Mouse (Mus musculus) left cerebral cortex, postnatal 14 days (tissue): ENCODE data around the gene Cpm. TPM values are rescaled to one million over a fixed set of nuclear protein-coding genes. Genes with fewer than 3 reads are reported as not detected.

Source experiments
- DNase-seq, 2 experiments: peaks; one replicate each; pipeline ENCODE4 v3.0.0; 2021 to 2022; ENCODE audit warnings: low spot score in 2 of 2, mixed read lengths in 1 of 2
- intact Hi-C: fragments of 180-260 bp; cut with DNase I; formaldehyde crosslinking; loops from one replicate; pipeline ENCODE4 v1.15.1; 2025
- total RNA-seq, 2 experiments: library from RNA; stranded (reverse); gene quantifications; 2 replicates each; pipeline ENCODE4 v1.2.3; 2021

The Cpm gene
- total RNA-seq, 2 experiments from 2014 or later: 3.2 to 3.6 TPM

DNA sequence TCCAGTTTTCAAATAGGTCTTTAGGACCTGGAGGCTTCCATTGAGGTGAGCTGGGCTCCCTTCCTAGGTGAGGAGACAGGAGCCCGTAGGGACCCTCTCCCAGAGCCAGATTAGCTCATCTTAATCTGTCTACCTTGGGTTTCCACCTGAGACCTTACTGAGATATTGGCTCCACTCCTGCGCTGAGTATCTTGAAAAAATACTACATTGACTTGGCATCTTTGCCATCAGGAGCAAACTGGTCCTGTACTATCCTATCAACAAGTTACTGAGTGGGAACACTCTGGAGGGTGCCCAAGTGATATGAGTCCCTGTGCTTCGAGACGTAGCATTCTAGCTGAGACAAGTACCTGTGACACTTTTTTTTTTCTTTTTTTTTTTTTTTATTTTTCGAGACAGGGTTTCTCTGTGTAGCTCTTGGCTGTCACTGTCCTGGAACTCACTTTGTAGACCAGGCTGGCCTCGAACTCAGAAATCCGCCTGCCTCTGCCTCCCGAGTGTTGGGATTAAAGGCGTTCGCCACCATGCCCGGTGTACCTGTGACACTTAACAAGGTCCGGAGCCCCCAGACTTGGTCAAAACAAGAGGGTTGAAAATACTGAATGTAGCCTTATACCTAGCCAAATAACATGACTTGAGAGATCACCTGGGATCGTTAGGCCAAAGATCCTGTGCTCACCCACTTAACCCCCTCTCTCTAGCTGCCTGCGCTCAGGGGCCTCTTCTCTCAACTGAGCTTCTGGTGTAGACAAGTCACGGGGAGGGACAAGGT, 13.4 kb downstream of the Cpm start:
- intact Hi-C loops: no loop called here
- DNase-seq: no peak

- no peak for DNase-seq
- intact Hi-C loops: no loop called here
Measured at GRCm38 (mm10) chr10:117643302-117643701, 14.0 kb downstream of the Cpm start.

DNA sequence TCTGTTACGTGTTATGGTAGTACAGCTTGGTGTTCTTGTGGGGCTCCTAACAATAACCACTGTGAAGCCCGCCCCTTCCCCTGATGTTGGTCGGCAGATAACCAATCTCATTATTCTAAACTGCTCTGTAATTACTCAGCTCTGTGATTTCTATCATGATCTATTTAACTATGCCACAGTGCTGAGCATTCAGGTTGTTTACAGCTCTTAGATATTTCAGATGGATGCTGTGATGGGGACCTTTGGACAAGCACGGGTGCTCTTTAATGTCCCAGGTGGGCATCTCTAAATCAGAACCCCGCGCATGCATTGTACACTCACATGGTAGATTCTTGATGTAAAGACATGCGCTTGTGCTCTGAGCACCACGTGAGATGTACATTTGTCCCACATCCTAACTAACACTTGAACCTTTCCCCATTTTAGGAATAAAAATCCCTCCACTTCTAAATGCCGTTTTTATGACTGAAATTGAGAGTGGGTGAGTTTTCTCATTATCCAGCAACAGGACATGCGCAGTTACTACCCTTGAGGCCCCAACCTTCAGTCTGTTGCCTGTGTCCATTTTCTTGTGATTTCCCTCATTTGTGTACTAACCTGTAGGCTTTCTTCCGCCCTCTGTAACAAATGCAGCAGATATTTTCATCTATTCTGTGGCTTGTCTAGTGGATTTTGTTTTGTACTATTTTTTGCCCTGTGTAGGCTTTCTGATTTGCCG, 14.6 kb downstream of the Cpm start:
- intact Hi-C loops: no loop called here
- DNase-seq: no peak

GRCm38 (mm10) chr10:117644429-117644748, 15.1 kb downstream of the Cpm start:
- no peak for DNase-seq
- intact Hi-C loops: no loop called here

- intact Hi-C loops: no loop called here
- DNase-seq: no peak
Measured at GRCm38 (mm10) chr10:117644828-117645227, 15.5 kb downstream of the Cpm start.

GRCm38 (mm10) chr10:117645487-117645964, 16.2 kb downstream of the Cpm start:
- DNase-seq: no peak
- intact Hi-C loops: no loop called here

- intact Hi-C loops: no loop called here
- no peak for DNase-seq
Measured at GRCm38 (mm10) chr10:117646482-117647157, 17.3 kb downstream of the Cpm start.

GRCm38 (mm10) chr10:117647158-117647505, 17.8 kb downstream of the Cpm start:
- DNase-seq: peak; percentile 73 to 83
- intact Hi-C loops: no loop called here

GRCm38 (mm10) chr10:117647964-117648472, 18.7 kb downstream of the Cpm start:
- intact Hi-C loops: no loop called here
- DNase-seq: no peak

- no peak for DNase-seq
- intact Hi-C loops: no loop called here
Measured at GRCm38 (mm10) chr10:117648643-117649042, 19.3 kb downstream of the Cpm start.

DNA sequence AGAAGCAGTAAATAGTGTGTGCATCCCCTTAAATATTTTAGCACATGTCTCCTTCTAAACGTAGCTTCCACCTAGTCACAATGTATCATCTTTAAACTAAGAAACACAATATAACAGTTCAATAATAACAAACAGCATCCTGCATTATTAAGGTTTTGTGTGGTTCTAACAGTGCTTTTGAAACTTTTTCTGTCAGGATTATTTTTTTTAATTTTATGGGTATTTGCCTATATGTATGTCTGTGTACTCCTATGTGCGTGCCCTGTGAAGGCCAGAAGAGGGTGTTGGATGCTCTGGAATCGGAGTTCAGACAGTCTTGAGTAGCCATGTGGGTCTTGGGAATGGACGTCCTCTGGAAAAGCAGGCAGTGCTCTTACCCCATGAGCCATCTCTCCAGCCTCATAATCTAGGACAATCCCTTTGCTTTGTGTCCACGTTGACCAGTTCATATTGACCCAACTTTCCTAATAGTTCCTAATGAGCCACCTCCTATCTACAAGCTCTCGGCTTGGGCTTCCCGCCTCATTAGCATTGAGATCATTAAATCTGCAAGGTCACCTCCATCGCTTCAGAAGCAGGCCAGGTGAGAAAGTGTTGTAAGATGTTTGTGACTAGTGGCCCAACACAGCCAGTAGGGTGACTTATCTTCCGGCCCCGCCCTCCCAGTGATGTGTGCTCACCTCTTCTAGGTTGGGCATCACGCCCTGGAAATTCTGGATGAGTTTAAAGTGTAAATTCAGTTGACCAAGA, 20.2 kb downstream of the Cpm start:
- intact Hi-C loops: no loop called here
- no peak for DNase-seq

- DNase-seq: no peak
- intact Hi-C loops: no loop called here
Measured at GRCm38 (mm10) chr10:117650042-117650655, 20.8 kb downstream of the Cpm start.

DNA sequence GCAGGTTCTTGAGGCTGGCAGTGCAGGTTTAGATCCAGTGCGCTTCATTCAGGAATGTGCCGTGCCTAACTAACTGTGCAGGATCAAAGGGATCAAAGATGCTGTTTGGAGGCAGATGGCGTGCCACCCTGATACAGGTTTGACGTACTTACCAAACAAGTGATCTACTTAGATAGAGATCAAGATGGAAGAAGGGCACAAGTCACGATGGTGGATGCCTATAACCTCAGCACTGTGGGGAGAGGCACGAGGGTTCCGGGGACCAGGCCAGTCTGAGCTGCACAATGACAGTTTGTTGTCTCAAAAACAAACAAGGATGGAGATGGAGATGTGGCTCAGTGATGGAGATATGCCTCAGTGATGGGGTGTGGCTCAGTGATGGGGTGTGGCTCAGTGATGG, 21.4 kb downstream of the Cpm start:
- DNase-seq: no peak
- intact Hi-C loops: no loop called here

DNA sequence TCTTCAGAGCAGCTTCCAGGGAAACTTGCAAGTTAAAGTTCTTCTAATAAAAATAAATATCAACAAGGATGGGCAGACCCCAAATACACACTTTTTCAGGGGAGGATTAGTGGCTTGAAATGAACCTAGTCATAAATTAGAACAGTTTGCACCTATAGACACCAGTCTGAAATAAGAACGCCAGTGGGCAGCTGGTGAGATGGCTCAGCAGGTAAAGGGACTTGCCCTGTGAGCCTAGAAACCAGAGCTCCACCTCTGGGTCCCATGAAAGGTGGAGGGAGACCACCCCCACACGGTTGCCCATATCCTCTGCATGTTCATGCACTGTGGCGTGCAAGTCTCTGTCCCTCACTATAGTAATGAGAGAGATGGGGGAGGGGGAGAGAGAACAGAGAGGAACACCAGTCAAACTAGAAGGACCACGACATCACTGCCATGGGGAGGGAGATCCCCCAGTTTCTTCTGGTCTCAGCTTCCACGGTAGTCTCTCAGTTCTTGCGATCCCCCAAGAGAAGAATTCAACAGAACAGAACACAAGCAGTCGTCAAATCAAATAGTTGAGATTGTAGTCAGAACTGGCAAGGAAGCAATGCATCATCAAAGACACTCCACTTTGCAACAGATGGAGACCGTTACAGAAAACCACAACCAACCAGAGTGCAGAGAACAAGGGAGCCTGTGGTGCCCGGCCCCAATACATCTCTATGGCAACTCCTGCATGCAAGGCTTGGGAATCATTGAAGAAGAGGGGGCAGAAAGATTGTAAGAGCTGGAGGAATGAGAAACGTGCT, 22.5 kb downstream of the Cpm start:
- DNase-seq: peak; percentile 14 to 79
- intact Hi-C loops: no loop called here

- intact Hi-C loops: no loop called here
- DNase-seq: no peak
Measured at GRCm38 (mm10) chr10:117652378-117652774, 23.1 kb downstream of the Cpm start.

- no peak for DNase-seq
- intact Hi-C loops: no loop called here
Measured at GRCm38 (mm10) chr10:117652930-117653778, 23.9 kb downstream of the Cpm start.

- no peak for DNase-seq
- intact Hi-C loops: no loop called here
Measured at GRCm38 (mm10) chr10:117653779-117654173, 24.5 kb downstream of the Cpm start.
